Mouse (Mus musculus) spleen, adult 2 months (tissue): ENCODE measurements around the gene Catsperg2. TPM values are rescaled to one million over a fixed set of nuclear protein-coding genes. Genes with fewer than 3 reads are reported as not detected.
"Not testable (repeated sequence)": the region's sequence is repeated elsewhere in the genome, so short reads cannot be mapped to it uniquely, and the experiment has no call there.

ENCODE experiments used
- DNase-seq, 2 experiments: peaks; one replicate each; pipeline versions ENCODE4 v3.0.0 to v3.0.0-alpha.2; 2012 to 2021; ENCODE audit warnings: low spot score in 2 of 2, low read depth in 1 of 2
- H3K27ac ChIP-seq: fragments of 200-500 bp; 2 replicates; pipeline ENCODE4 v1.5.1; 2012; ENCODE audit warnings: low read length, inconsistent platforms; ENCODE audit not compliant: insufficient read depth
- H3K27me3 ChIP-seq: fragments of 200-500 bp; 2 replicates; pipeline ENCODE4 v1.6.1; 2012; ENCODE audit warnings: mild to moderate bottlenecking, moderate library complexity, low read length, inconsistent platforms; ENCODE audit not compliant: control insufficient read depth, insufficient read depth
- H3K36me3 ChIP-seq: fragments of 200-500 bp; 2 replicates; pipeline ENCODE4 v1.6.1; 2012; ENCODE audit warnings: mild to moderate bottlenecking, low read length, inconsistent platforms; ENCODE audit not compliant: control insufficient read depth, insufficient read depth
- H3K4me1 ChIP-seq: fragments of 200-500 bp; 2 replicates; pipeline ENCODE4 v1.6.1; 2011; ENCODE audit warnings: inconsistent platforms; ENCODE audit not compliant: control insufficient read depth, insufficient read depth, insufficient read length
- H3K4me3 ChIP-seq: fragments of 200-500 bp; 2 replicates; pipeline ENCODE4 v1.5.1; 2011; ENCODE audit warnings: mild to moderate bottlenecking, inconsistent platforms; ENCODE audit not compliant: insufficient read depth, insufficient read length; ENCODE audit errors: extremely low read depth
- CTCF ChIP-seq: fragments of 200-500 bp; IDR thresholded peaks from 2 replicates; pipeline ENCODE4 v1.5.1; 2011; ENCODE audit warnings: mild to moderate bottlenecking, inconsistent platforms; ENCODE audit not compliant: insufficient read depth, insufficient read length, insufficient replicate concordance; ENCODE audit errors: extremely low read depth
- POLR2A ChIP-seq: fragments of 200-500 bp; IDR thresholded peaks from 2 replicates; pipeline ENCODE4 v1.6.1; 2011; ENCODE audit warnings: low read depth, low read length, inconsistent platforms
- WGBS: fragments of 180-500 bp; shearing (Covaris S2); methylation state at CpG from one replicate; pipeline ENCODE4 v1.1.7; 2018; 5-methylcytosine and 5-hydroxymethylcytosine counted together
- polyA plus RNA-seq: library from polyadenylated mRNA; depleted of rRNA; stranded (reverse); fragments of >200 nt; gene quantifications from 2 replicates; pipeline ENCODE4 v1.2.3, GENCODE M21; 2012; rRNA removed

Catsperg2 gene
- polyA plus RNA-seq: 0.13 and 0.20 TPM in 2 replicates

DNA sequence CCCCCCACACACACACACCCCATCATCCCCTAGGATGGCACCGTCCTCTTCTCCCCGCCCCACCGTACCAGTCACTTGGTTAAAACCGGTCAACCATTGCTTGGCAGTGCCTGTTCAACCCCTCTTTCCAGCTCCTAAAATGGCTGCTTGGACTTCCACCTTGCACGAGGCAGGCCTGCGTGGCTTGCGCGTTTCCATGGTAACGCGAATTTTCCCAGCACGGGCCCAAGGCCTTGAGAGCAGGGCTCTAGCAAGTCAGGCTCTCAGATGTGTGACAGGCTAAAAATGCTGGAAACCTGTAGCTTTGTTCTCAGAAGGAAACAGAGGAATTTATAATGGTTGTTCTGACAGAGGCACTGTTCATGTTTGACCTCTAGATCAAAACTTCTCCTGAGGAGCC is at the start of gene Catsperg2:
Gene Catsperg2 (minus strand): TSS at position 173 of the 400 bp plus-strand sequence.
- H3K4me1 ChIP-seq, H3K36me3 ChIP-seq, H3K4me3 ChIP-seq, H3K27me3 ChIP-seq, H3K27ac ChIP-seq, DNase-seq: not testable (repeated sequence)
- WGBS: 75% methylated on average over 11 of the region's 11 CpGs

DNA sequence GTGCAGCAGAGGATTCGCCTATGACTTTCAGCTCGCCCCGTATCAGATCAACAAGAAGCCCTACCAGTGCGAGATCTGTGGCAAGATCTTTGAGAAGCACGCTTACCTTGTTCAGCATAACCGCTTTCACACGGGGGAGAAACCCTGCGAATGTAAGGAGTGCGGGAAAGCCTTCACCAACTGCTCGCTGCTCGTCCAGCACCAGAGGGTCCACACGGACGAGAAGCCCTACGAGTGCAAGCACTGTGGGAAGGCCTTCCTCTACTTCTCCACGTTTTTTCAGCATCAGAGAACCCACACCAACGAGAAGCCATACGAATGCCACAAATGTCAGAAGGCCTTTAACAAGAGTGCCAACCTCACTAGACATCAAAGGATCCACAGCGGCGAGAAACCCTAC is 49.7 kb upstream of the Catsperg2 start:
- no peak overlapping the region for H3K4me3 ChIP-seq
- WGBS: 94% methylated on average over 19 of the region's 19 CpGs
- peaks cover 48% of the 10 kb centered on the region for H3K36me3 ChIP-seq
- TF ChIP-seq POLR2A (no peak), CTCF (no peak)
- H3K27ac ChIP-seq: no peak overlapping the region
- H3K27me3 ChIP-seq: no peaks in the 10 kb centered on the region
- H3K4me1 ChIP-seq: no peaks in the 10 kb centered on the region
- no peak for DNase-seq

DNA sequence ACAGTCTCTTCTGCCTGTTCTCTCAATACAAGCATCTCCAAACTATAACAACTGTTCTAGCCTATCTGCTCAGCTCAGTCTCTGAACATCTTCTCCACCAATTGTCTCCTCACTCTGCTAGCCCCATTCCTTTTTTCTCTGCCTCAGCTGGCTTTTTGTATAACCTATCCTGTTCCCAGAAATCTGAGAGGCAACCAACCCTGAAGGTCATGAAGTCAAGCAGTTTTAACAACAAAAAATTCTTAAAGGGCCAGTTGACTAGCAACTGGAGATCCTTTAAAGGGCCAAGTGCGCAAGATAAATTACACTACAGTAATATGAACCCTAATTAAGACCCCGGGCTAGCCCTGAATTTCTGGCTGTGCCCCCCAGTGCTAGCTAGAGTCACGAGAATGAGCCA is 47.5 kb upstream of the Catsperg2 start:
- no peak overlapping the region for H3K4me3 ChIP-seq
- TF ChIP-seq POLR2A (no peak), CTCF (no peak)
- H3K36me3 ChIP-seq: peaks cover 52% of the 10 kb centered on the region
- no peak for DNase-seq
- H3K27ac ChIP-seq: no peak overlapping the region
- H3K4me1 ChIP-seq: no peaks in the 10 kb centered on the region; the same call in 1 of the 2 replicates
- no peaks in the 10 kb centered on the region for H3K27me3 ChIP-seq
- 94% methylated on average over 3 of the region's 3 CpGs for WGBS

DNA sequence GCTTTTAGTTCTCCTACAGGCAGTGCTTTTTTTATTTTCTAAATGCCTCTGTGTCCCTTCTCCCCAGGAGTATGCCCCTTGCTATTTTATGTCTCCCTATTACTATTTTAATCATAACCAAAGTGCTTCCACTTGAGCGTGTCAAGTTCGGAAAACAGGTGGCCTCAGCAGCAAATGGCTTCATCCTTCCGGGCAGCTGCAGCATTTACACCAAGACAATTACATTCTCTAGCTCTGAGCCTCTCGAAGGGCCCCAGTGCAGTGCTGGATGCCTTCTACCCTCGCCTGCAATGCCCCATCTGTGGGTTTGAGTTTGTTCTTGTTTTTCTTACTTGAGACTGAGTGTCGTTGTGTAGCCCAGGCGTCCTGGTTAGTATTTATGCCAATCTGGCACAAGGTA is 46.7 kb upstream of the Catsperg2 start:
- H3K4me3 ChIP-seq: no peak overlapping the region
- DNase-seq: no peak
- 88% methylated on average over 7 of the region's 7 CpGs for WGBS
- H3K36me3 ChIP-seq: peaks cover 52% of the 10 kb centered on the region
- no peak overlapping the region for H3K27ac ChIP-seq
- H3K4me1 ChIP-seq: no peaks in the 10 kb centered on the region; the same call in 1 of the 2 replicates
- no peak for TF ChIP-seq POLR2A
- no peak for TF ChIP-seq CTCF
- H3K27me3 ChIP-seq: no peaks in the 10 kb centered on the region

DNA sequence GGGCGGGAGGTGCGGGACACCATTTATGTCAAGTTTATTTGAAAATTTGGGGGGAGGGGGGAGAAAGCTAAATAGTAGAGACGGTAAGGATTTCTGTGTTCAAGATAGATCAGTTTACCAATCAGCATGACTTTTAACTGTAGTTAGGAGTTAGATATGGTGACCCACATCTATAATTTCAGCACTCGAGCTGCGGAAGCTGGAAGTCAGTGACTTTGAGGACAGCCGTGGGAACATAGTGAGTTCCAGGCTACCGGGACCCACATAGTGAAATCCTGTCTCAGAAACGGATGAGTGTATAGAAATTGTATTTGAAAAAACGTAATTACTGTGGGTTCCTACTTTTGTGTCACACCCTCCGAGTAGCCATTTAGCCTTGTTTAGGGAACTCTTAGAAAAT is 42.1 kb upstream of the Catsperg2 start:
- peak overlapping the region; percentile 87 for H3K27ac ChIP-seq
- TF ChIP-seq CTCF (no peak), POLR2A (no peak)

DNA sequence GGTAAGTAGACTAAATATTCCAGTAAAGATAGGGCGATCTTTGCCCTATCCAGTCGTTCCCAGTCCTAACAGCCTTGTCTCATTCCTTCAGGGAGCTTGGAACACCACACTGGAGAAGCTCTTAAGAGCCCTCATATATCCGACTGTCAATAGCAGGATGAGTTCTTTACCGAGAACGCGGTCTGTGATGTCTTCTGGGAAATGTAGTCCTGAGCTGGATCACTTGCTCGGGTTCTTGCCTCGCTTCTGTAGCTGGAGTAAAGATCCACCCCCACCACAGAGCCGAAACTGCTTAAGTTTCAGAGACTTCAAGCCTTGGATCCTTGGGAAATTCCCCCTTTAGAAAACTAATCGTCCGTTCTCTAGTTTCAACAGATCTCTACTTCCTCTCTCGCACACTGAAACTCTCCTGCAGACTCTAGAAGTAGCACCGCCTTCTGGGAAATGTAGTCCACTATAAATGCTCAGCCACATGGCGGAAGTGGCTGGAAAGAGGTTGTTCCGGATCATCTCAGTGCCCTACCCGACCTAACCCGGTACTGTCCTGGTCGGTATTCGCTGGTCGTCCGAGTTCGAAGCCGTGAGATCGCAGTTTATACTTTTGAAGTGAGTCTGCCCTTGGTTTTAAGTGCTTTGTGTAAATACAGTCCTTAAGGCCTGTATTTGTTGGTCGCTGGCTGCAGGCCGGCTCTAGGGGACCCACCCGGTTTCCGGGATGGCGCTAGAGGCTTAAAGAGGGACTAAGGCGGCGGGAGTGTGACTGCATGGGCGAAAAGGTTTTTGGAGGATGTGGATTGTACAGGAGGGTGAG is 41.5 kb upstream of the Catsperg2 start, which contains the start of gene Zfp84:
Gene Zfp84 (plus strand): TSS at position 463 of the 811 bp plus-strand sequence.
- 1% methylated on average over 32 of the region's 32 CpGs for WGBS
- Histone ChIP-seq H3K27ac (peak within 1 kb of the TSS; percentile 87), H3K4me1 (peaks cover 6% of the 10 kb centered on the region; the same call in 1 of the 2 replicates), H3K27me3 (no peaks in the 10 kb centered on the region), H3K36me3 (peaks cover 8% of the 10 kb centered on the region), H3K4me3 (peak within 1 kb of the TSS; percentile 64)
- TF ChIP-seq POLR2A (peak; percentile 80; the same call in 1 of the 2 replicates), CTCF (no peak)
- DNase-seq: peak; percentile 84 to 87

More for the DNA sequence above, 42.1 kb upstream of the Catsperg2 start:
- WGBS: 2% methylated on average over 10 of the region's 10 CpGs
- peaks cover 6% of the 10 kb centered on the region; the same call in 1 of the 2 replicates for H3K4me1 ChIP-seq
- no peaks in the 10 kb centered on the region for H3K27me3 ChIP-seq
- peak overlapping the region; percentile 64 for H3K4me3 ChIP-seq
- no peak for DNase-seq
- H3K36me3 ChIP-seq: peaks cover 14% of the 10 kb centered on the region
